11 mouse cellular contexts compared by ENCODE assay signal in the genomic region with DNA sequence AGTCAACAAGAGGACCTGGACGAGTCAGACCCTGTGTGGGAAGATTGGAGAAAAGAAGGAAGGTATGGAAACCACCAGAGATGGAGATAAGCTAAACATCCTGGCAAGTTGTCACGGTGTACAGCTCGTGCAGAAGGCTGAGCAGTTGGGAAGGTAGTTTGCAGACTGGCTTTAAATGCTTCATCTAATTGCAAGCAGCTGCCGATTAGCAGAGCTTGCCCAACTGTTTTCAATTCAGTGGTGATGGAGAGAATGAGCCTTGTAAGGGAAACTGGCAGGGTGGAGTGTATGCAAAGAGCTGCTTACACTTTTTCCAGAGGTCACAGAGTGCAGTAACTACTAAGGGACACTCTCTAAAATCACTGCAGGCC.
DNase-seq lines count a peak whose midpoint lies in the region; ATAC-seq and TF ChIP-seq lines count a peak whose summit lies in the region.
"Had no signal": no experiment of that assay in that cellular context is flagged by ENCODE, and none has a peak within 500 bp of the region (broad histone marks: within the 10 kb centered on the region; RNA-seq: fewer than 3 reads in every experiment).

No protein-coding gene starts in this region.

- ATAC-seq in frontal cortex, adult (ENCODE audit: low TSS enrichment), result 0 out of 2 replicates have a peak, but pooled peaks have one; percentile 65
- ATAC-seq in embryonic facial prominence, embryonic 15.5 days (ENCODE audit: insufficient number of reproducible peaks, low FRiP score, low TSS enrichment, low read depth), result no peak

- H3K79me2 ChIP-seq in MEL (ENCODE audit: control insufficient read depth, insufficient read depth, low read length, poor library complexity), result no peaks in the 10 kb centered on the region

- 12% methylated on average over 4 of the region's 4 CpGs for WGBS in embryonic facial prominence, embryonic 15.5 days
- WGBS in limb, embryonic 10.5 days, result 12% methylated on average over 4 of the region's 4 CpGs

- H3K27me3 ChIP-seq in MEL (ENCODE audit: control insufficient read depth in 1 of 2, insufficient read depth in 2 of 2, low read length in 2 of 2), result no peaks in the 10 kb centered on the region
- H3K27me3 ChIP-seq in embryonic facial prominence, embryonic 15.5 days, result no peaks in the 10 kb centered on the region
- no peaks in the 10 kb centered on the region; the same call in 1 of the 2 replicates for H3K27me3 ChIP-seq in limb, embryonic 10.5 days (ENCODE audit: low read depth, poor library complexity, severe bottlenecking)
- H3K27me3 ChIP-seq: midbrain, embryonic 12.5 days had no signal

- H3K36me3 ChIP-seq in MEL (ENCODE audit: control insufficient read depth in 1 of 2, insufficient read depth in 2 of 2, low read length in 2 of 2), result no peaks in the 10 kb centered on the region; a peak in 1 of 4 replicates
- no peaks in the 10 kb centered on the region for H3K36me3 ChIP-seq in embryonic facial prominence, embryonic 15.5 days
- H3K36me3 ChIP-seq in limb, embryonic 10.5 days, result no peaks in the 10 kb centered on the region
- H3K36me3 ChIP-seq: midbrain, embryonic 12.5 days had no signal

- no peaks in the 10 kb centered on the region for H3K9me3 ChIP-seq in MEL (replicated peaks; ENCODE audit: insufficient read depth, low read length)
- H3K9me3 ChIP-seq in embryonic facial prominence, embryonic 15.5 days (replicated peaks), result no peaks in the 10 kb centered on the region
- H3K9me3 ChIP-seq in limb, embryonic 10.5 days (replicated peaks), result no peaks in the 10 kb centered on the region
- H3K9me3 ChIP-seq: midbrain, embryonic 12.5 days had no signal

- H3K9ac ChIP-seq in MEL (ENCODE audit: control insufficient read depth, low read depth, low read length, poor library complexity, severe bottlenecking), result no peak overlapping the region
- no peak overlapping the region for H3K9ac ChIP-seq in embryonic facial prominence, embryonic 15.5 days
- H3K9ac ChIP-seq: midbrain, embryonic 12.5 days had no signal

- peaks cover 0 to 13% of the 10 kb centered on the region in 2 experiments; a peak in 2 of 4 replicates for H3K4me1 ChIP-seq in MEL (ENCODE audit: control insufficient read depth in 1 of 2, insufficient read depth in 2 of 2, low read length in 2 of 2)
- peaks cover 13% of the 10 kb centered on the region; the same call in 1 of the 2 replicates for H3K4me1 ChIP-seq in embryonic facial prominence, embryonic 15.5 days
- peaks cover 50% of the 10 kb centered on the region for H3K4me1 ChIP-seq in limb, embryonic 10.5 days

- no peak for DNase-seq in frontal cortex, adult 2 months (ENCODE audit: extremely low spot score in 1 of 2, low spot score in 1 of 2)
- no peak for DNase-seq in MEL (ENCODE audit: low read depth, low spot score)
- peak; percentile 71 for DNase-seq in limb, embryonic 10.5 days (ENCODE audit: low spot score)
- no peak for DNase-seq in adrenal gland, postnatal 4 days (ENCODE audit: low spot score in 2 of 2)
- no peak for DNase-seq in frontal cortex, postnatal 10 days (ENCODE audit: low spot score in 2 of 2)
- DNase-seq in frontal cortex, postnatal 14 days (ENCODE audit: low spot score in 2 of 2), result no peak
- DNase-seq: heart, postnatal 36 days had no signal

- no peak for TF ChIP-seq CTCF in MEL (IDR thresholded peaks at IDR 0.05 in 2 of 3, conservative IDR thresholded peaks at IDR 0.05 in 1 of 3; ENCODE audit: control insufficient read depth in 1 of 3, insufficient read depth in 1 of 3, low read depth in 2 of 3, low read length in 3 of 3, poor library complexity in 1 of 3, severe bottlenecking in 1 of 3)

- no peak for TF ChIP-seq RAD21 in MEL (IDR thresholded peaks at IDR 0.05; ENCODE audit: low read depth, low read length)

- H3K4me3 ChIP-seq in MEL (ENCODE audit: control insufficient read depth in 1 of 2, insufficient read depth in 1 of 2, low read depth in 2 of 2, low read length in 2 of 2), result no peak overlapping the region
- H3K4me3 ChIP-seq in embryonic facial prominence, embryonic 15.5 days (replicated peaks), result no peak overlapping the region
- peak overlapping the region; percentile 13; the same call in 1 of the 2 replicates for H3K4me3 ChIP-seq in limb, embryonic 10.5 days
- H3K4me3 ChIP-seq: erythroblast, embryonic 14.5 days; midbrain, embryonic 12.5 days had no signal

- H3K27ac ChIP-seq in MEL (ENCODE audit: control insufficient read depth, low read depth, low read length), result no peak overlapping the region
- H3K27ac ChIP-seq in embryonic facial prominence, embryonic 15.5 days (replicated peaks), result no peak overlapping the region
- H3K27ac ChIP-seq in limb, embryonic 10.5 days, result peak overlapping the region; percentile 72
- H3K27ac ChIP-seq: midbrain, embryonic 12.5 days had no signal

- peak overlapping the region; percentile 27; the same call in 1 of the 2 replicates for H3K4me2 ChIP-seq in embryonic facial prominence, embryonic 15.5 days (replicated peaks)
- H3K4me2 ChIP-seq: midbrain, embryonic 12.5 days had no signal

- no peak for TF ChIP-seq POLR2A in MEL (IDR thresholded peaks at IDR 0.05; ENCODE audit: control insufficient read depth in 1 of 2, insufficient read depth in 1 of 2, low read depth in 1 of 2, low read length in 2 of 2, poor library complexity in 1 of 2)

- TF ChIP-seq EP300 in MEL (IDR thresholded peaks at IDR 0.05; ENCODE audit: low read depth in 1 of 2, low read length in 2 of 2), result 0 out of 4 replicates have a peak, but pooled peaks of 1 of the 2 experiments have one; percentile 3

TF ChIP-seq in MEL, 35 proteins besides CTCF, POLR2A, EP300 and RAD21:
- TF ChIP-seq BHLHE40 (IDR thresholded peaks at IDR 0.05; ENCODE audit: borderline replicate concordance, low read depth, low read length), result no peak
- peak; percentile 23; the same call in 1 of the 2 replicates for TF ChIP-seq GATA1 (IDR thresholded peaks at IDR 0.05; ENCODE audit: low read depth, low read length)
